Mouse (Mus musculus) stomach, embryonic 16.5 days (tissue): ENCODE measurements around the gene Unc5b. TPM values are rescaled to one million over a fixed set of nuclear protein-coding genes. Genes with fewer than 3 reads are reported as not detected.

Experiments
- ATAC-seq: fragments of 200-750 bp; cut with Nextera tagmentation; 2 replicates; pipeline ENCODE4 v1.8.0; 2017; ENCODE audit warnings: moderate number of reproducible peaks, moderate TSS enrichment; ENCODE audit not compliant: insufficient read depth, low FRiP score
- H3K27ac ChIP-seq: fragments of 300-500 bp; sonication (generic); 2 replicates; pipeline ENCODE4 v1.5.1; 2014; ENCODE audit warnings: low read length
- H3K27me3 ChIP-seq: fragments of 300-500 bp; sonication (generic); 2 replicates; pipeline ENCODE4 v1.6.1; 2014; ENCODE audit warnings: low read length, control low read depth, mixed read lengths; ENCODE audit not compliant: control insufficient read depth, insufficient read depth
- H3K36me3 ChIP-seq: fragments of 300-500 bp; sonication (generic); 2 replicates; pipeline ENCODE4 v1.6.1; 2014; ENCODE audit warnings: low read length; ENCODE audit not compliant: control insufficient read depth, insufficient read depth
- H3K4me1 ChIP-seq: fragments of 300-500 bp; sonication (generic); 2 replicates; pipeline ENCODE4 v1.6.1; 2014; ENCODE audit warnings: low read length, control low read depth, mixed read lengths; ENCODE audit not compliant: control insufficient read depth, insufficient read depth
- H3K4me2 ChIP-seq: fragments of 300-500 bp; sonication (generic); 2 replicates; pipeline ENCODE4 v1.6.1; 2014; ENCODE audit warnings: low read depth, low read length, mixed read lengths
- H3K4me3 ChIP-seq: fragments of 300-500 bp; sonication (generic); replicated peaks from 2 replicates; pipeline ENCODE4 v1.5.1; 2014; ENCODE audit warnings: mild to moderate bottlenecking, low read length
- H3K9ac ChIP-seq: fragments of 300-500 bp; sonication (generic); 2 replicates; pipeline ENCODE4 v1.6.1; 2014; ENCODE audit warnings: low read length
- H3K9me3 ChIP-seq: fragments of 300-500 bp; sonication (generic); replicated peaks from 2 replicates; pipeline ENCODE4 v1.6.1; 2016; ENCODE audit warnings: low read length, control low read depth; ENCODE audit not compliant: control insufficient read depth
- WGBS: fragments of 180-500 bp; shearing (Covaris S2); extraction: QIAGEN DNeasy Blood & Tissue Kit; methylation state at CpG from one replicate; pipeline ENCODE4 v1.1.7; 2014; 5-methylcytosine and 5-hydroxymethylcytosine counted together
- polyA plus RNA-seq: library from polyadenylated mRNA; unstranded; fragments of >200 nt; fragmentation: Nextera tagmentation; extraction: Ambion mirVana; gene quantifications from 2 replicates; pipeline ENCODE4 v1.2.1, GENCODE M21; 2015

Gene Unc5b
- polyA plus RNA-seq, 1 experiment from 2014 or later = 3.7 TPM

- H3K9ac ChIP-seq = no peak overlapping the region
- H3K27ac ChIP-seq = no peak overlapping the region
- 0 out of 2 replicates have a peak, but pooled peaks cover 4% of the 10 kb centered on the region for H3K4me1 ChIP-seq
- H3K4me2 ChIP-seq = no peak overlapping the region
- no peaks in the 10 kb centered on the region for H3K9me3 ChIP-seq
- no peak overlapping the region for H3K4me3 ChIP-seq
- 7% methylated on average over 9 of the region's 9 CpGs for WGBS
- peak; percentile 32; the same call in 1 of the 2 replicates for ATAC-seq
- no peaks in the 10 kb centered on the region for H3K27me3 ChIP-seq
- no peaks in the 10 kb centered on the region for H3K36me3 ChIP-seq
Measured at GRCm38 (mm10) chr10:60779628-60780027, 51.8 kb downstream of the Unc5b start.

- H3K27me3 ChIP-seq = no peaks in the 10 kb centered on the region
- H3K4me2 ChIP-seq = no peak overlapping the region
- no peaks in the 10 kb centered on the region for H3K36me3 ChIP-seq
- no peak overlapping the region for H3K4me3 ChIP-seq
- H3K27ac ChIP-seq = no peak overlapping the region
- no peaks in the 10 kb centered on the region for H3K9me3 ChIP-seq
- no peak overlapping the region for H3K9ac ChIP-seq
- ATAC-seq = no peak
- 0 out of 2 replicates have a peak, but pooled peaks cover 4% of the 10 kb centered on the region for H3K4me1 ChIP-seq
- WGBS = 61% methylated on average over 12 of the region's 12 CpGs
Measured at GRCm38 (mm10) chr10:60778542-60778941, 52.8 kb downstream of the Unc5b start.

- Histone ChIP-seq H3K4me1 (0 out of 2 replicates have a peak, but pooled peaks cover 4% of the 10 kb centered on the region), H3K4me2 (no peak overlapping the region), H3K4me3 (no peak overlapping the region), H3K36me3 (no peaks in the 10 kb centered on the region), H3K27ac (no peak overlapping the region), H3K9ac (no peak overlapping the region), H3K9me3 (no peaks in the 10 kb centered on the region), H3K27me3 (no peaks in the 10 kb centered on the region)
- no peak for ATAC-seq
- 74% methylated on average over 6 of the region's 6 CpGs for WGBS
Measured at GRCm38 (mm10) chr10:60775473-60775872, 55.9 kb downstream of the Unc5b start.

GRCm38 (mm10) chr10:60774616-60775015, 56.8 kb downstream of the Unc5b start:
- Histone ChIP-seq H3K4me2 (no peak overlapping the region), H3K36me3 (no peaks in the 10 kb centered on the region), H3K27me3 (no peaks in the 10 kb centered on the region), H3K4me3 (no peak overlapping the region), H3K9ac (no peak overlapping the region), H3K9me3 (no peaks in the 10 kb centered on the region), H3K27ac (no peak overlapping the region), H3K4me1 (no peaks in the 10 kb centered on the region)
- WGBS = 94% methylated on average over 13 of the region's 13 CpGs
- no peak for ATAC-seq

- Histone ChIP-seq H3K4me3 (no peak overlapping the region), H3K4me2 (no peak overlapping the region), H3K4me1 (no peaks in the 10 kb centered on the region), H3K27ac (no peak overlapping the region), H3K9me3 (no peaks in the 10 kb centered on the region), H3K9ac (no peak overlapping the region), H3K27me3 (no peaks in the 10 kb centered on the region), H3K36me3 (no peaks in the 10 kb centered on the region)
- WGBS = 61% methylated on average over 4 of the region's 4 CpGs
- ATAC-seq = no peak
Measured at GRCm38 (mm10) chr10:60770855-60771254, 60.5 kb downstream of the Unc5b start.

- 78% methylated on average over 7 of the region's 7 CpGs for WGBS
- Histone ChIP-seq H3K4me3 (no peak overlapping the region), H3K27ac (no peak overlapping the region), H3K9ac (no peak overlapping the region), H3K27me3 (no peaks in the 10 kb centered on the region), H3K4me1 (no peaks in the 10 kb centered on the region), H3K36me3 (no peaks in the 10 kb centered on the region), H3K9me3 (no peaks in the 10 kb centered on the region), H3K4me2 (no peak overlapping the region)
- ATAC-seq = no peak
Measured at GRCm38 (mm10) chr10:60768614-60769013, 62.8 kb downstream of the Unc5b start.

- Histone ChIP-seq H3K4me3 (no peak overlapping the region), H3K4me2 (no peak overlapping the region), H3K27me3 (no peaks in the 10 kb centered on the region), H3K9me3 (no peaks in the 10 kb centered on the region), H3K4me1 (no peaks in the 10 kb centered on the region), H3K27ac (no peak overlapping the region), H3K36me3 (no peaks in the 10 kb centered on the region), H3K9ac (no peak overlapping the region)
- WGBS = 81% methylated on average over 7 of the region's 7 CpGs
- peak; percentile 54 for ATAC-seq
Measured at GRCm38 (mm10) chr10:60767400-60767799, 64.0 kb downstream of the Unc5b start.

- no peaks in the 10 kb centered on the region for H3K36me3 ChIP-seq
- no peak overlapping the region for H3K4me2 ChIP-seq
- no peak overlapping the region for H3K4me3 ChIP-seq
- H3K4me1 ChIP-seq = no peaks in the 10 kb centered on the region
- 75% methylated on average over 1 of the region's 1 CpGs for WGBS
- no peak overlapping the region for H3K9ac ChIP-seq
- 0 out of 2 replicates have a peak, but pooled peaks have one; percentile 6 for ATAC-seq
- H3K9me3 ChIP-seq = no peaks in the 10 kb centered on the region
- H3K27ac ChIP-seq = no peak overlapping the region
- H3K27me3 ChIP-seq = no peaks in the 10 kb centered on the region
Measured at GRCm38 (mm10) chr10:60762126-60762525, 69.3 kb downstream of the Unc5b start.

- no peaks in the 10 kb centered on the region for H3K9me3 ChIP-seq
- WGBS = 6% methylated on average over 14 of the region's 14 CpGs
- no peaks in the 10 kb centered on the region for H3K27me3 ChIP-seq
Measured at GRCm38 (mm10) chr10:60760377-60760776, 71.0 kb downstream of the Unc5b start.

GRCm38 (mm10) chr10:60756992-60757391, 74.4 kb downstream of the Unc5b start:
- Histone ChIP-seq H3K9ac (no peak overlapping the region), H3K27ac (no peak overlapping the region), H3K4me1 (no peaks in the 10 kb centered on the region), H3K4me3 (no peak overlapping the region), H3K4me2 (no peak overlapping the region), H3K9me3 (no peaks in the 10 kb centered on the region; the same call in 1 of the 2 replicates), H3K27me3 (no peaks in the 10 kb centered on the region), H3K36me3 (no peaks in the 10 kb centered on the region)
- no peak for ATAC-seq
- 6% methylated on average over 7 of the region's 7 CpGs for WGBS

More at GRCm38 (mm10) chr10:60760377-60760776, 71.0 kb downstream of the Unc5b start:
- Histone ChIP-seq H3K4me3 (no peak overlapping the region), H3K27ac (no peak overlapping the region), H3K4me1 (no peaks in the 10 kb centered on the region), H3K9ac (no peak overlapping the region), H3K4me2 (no peak overlapping the region), H3K36me3 (no peaks in the 10 kb centered on the region)
- peak; percentile 81 for ATAC-seq
